ENCODE assay signal across 8 mouse cellular contexts in genomic region chr5:137641054-137641453, GRCm38 (mm10). TPM values are rescaled to one million over a fixed set of nuclear protein-coding genes. Genes with fewer than 3 reads are reported as not detected.
DNase-seq lines count a peak whose midpoint lies in the region; ATAC-seq lines count a peak whose summit lies in the region.

Gene Sap25 (plus strand): TSS chr5:137641334.

- no peak for DNase-seq in layer of hippocampus, postnatal 36 days
- no peak for DNase-seq in layer of hippocampus, adult 9-11 months
- peak; percentile 30 for DNase-seq in NIH3T3 (ENCODE audit: low read depth)
- DNase-seq in left cerebral cortex, adult 11 months (ENCODE audit: low spot score), result no peak
- DNase-seq in left cerebral cortex, adult 9 months (ENCODE audit: low spot score in 2 of 2), result no peak
- DNase-seq in frontal cortex, postnatal 14 days (ENCODE audit: low spot score in 2 of 2), result no peak

- ATAC-seq in inflammation-experienced regulatory T-cells, adult 6 months, result no peak
- ATAC-seq in megakaryocyte progenitor cell, adult 5-6 weeks (replicated peaks; ENCODE audit: poor library complexity), result peak; percentile 23

RNA-seq across cellular contexts. Expression of gene Sap25, which starts in this region (rescaled TPM):
- total RNA-seq in layer of hippocampus, postnatal 36 days (2021), result 10 to 100 TPM; 10.1 to 13.3 TPM
- 10 to 100 TPM; 18.2 to 49.8 (median 44.0) TPM for polyA plus RNA-seq in inflammation-experienced regulatory T-cells, adult 6 months (2017; shearing (Covaris generic))
- total RNA-seq in megakaryocyte progenitor cell, adult 5-6 weeks (2015), result 24.9 and 29.5 TPM in 2 replicates
- 14.2 and 18.0 TPM in 2 replicates for total RNA-seq in megakaryocyte progenitor cell, adult 5-6 weeks (2017)
